Mouse (Mus musculus): ENCODE results near the gene Sfxn4.

DNA sequence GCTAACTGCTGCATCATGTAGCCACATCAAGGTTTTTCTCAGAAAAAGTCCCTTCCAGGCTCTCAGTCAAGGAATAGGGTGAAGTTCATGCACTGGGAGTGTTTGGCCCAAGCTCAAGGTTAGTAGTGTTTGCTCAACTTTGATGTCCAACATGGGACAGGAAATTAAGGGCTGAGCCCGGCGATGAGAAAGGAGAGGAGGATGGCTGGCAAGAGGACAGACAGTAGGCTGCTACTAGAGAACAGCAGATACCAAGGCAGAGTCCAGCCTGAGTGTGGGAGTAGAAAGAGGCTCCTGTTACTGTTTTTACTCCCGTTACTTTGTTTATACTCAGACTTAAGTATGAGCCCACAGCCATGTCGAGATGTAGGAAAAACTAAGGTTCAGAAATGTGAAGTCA lies 12.2 kb upstream of the Sfxn4 start:
- TF ChIP-seq CTCF (IDR thresholded peaks at IDR 0.05; ENCODE audit: extremely low read depth, insufficient read depth, low read length): no peak
- no peak for TF ChIP-seq POLR2A (IDR thresholded peaks at IDR 0.05; ENCODE audit: extremely low read depth, insufficient read depth, low read length)

Measured in cortical plate, adult 2 months (tissue).